Mouse (Mus musculus) cerebellum, adult 2 months (tissue): ENCODE measurements at regions not wholly inside any gene's neighbourhood (a gene's known extent, or its start where the extent isn't known, plus 50 kb on each side); places are given as distances from the start of the nearest gene placed in this dataset.

Experiments used
- DNase-seq, 2 experiments: peaks; one replicate each; pipeline ENCODE4 v3.0.0; 2021
- H3K27ac ChIP-seq: fragments of 200-500 bp; 2 replicates; pipeline ENCODE4 v1.5.1; 2012; ENCODE audit warnings: low read length, control low read depth, inconsistent platforms; ENCODE audit not compliant: insufficient read depth
- H3K27me3 ChIP-seq: fragments of 200-500 bp; 2 replicates; pipeline ENCODE4 v1.6.1; 2012; ENCODE audit warnings: inconsistent platforms, mild to moderate bottlenecking, low read length, moderate library complexity; ENCODE audit not compliant: control insufficient read depth, insufficient read depth
- H3K4me1 ChIP-seq: fragments of 200-500 bp; 2 replicates; pipeline ENCODE4 v1.6.1; 2011; ENCODE audit warnings: low read length; ENCODE audit not compliant: control insufficient read depth, insufficient read depth
- H3K4me3 ChIP-seq: fragments of 200-500 bp; replicated peaks from 2 replicates; pipeline ENCODE3; 2011; ENCODE audit warnings: mild to moderate bottlenecking, low read depth, low read length, control low read depth; ENCODE audit not compliant: insufficient read depth
- CTCF ChIP-seq: fragments of 200-500 bp; IDR thresholded peaks from 2 replicates; pipeline ENCODE4 v1.5.1; 2011; ENCODE audit warnings: low read depth, mild to moderate bottlenecking, control low read depth, low read length, moderate library complexity, borderline replicate concordance; ENCODE audit not compliant: insufficient read depth
- POLR2A ChIP-seq: fragments of 200-500 bp; IDR thresholded peaks from 2 replicates; pipeline ENCODE4 v1.6.1; 2011; ENCODE audit warnings: low read length, control low read depth, borderline replicate concordance; ENCODE audit not compliant: insufficient read depth
- WGBS: fragments of 180-500 bp; shearing (Covaris S2); methylation state at CpG from one replicate; pipeline ENCODE4 v1.1.7; 2018; 5-methylcytosine and 5-hydroxymethylcytosine counted together

- Histone ChIP-seq H3K4me1 (no peaks in the 10 kb centered on the region), H3K27me3 (no peaks in the 10 kb centered on the region), H3K4me3 (no peak overlapping the region), H3K27ac (no peak overlapping the region)
- no peak for DNase-seq
- WGBS, result 81% methylated on average over 7 of the region's 7 CpGs
- TF ChIP-seq POLR2A (no peak), CTCF (no peak)
These were observed 54.8 kb downstream of the Gm19935 start for GRCm38 (mm10) chr8:90762390-90762789.

- DNase-seq, result no peak
- no peak for TF ChIP-seq POLR2A
- TF ChIP-seq CTCF, result no peak
- Histone ChIP-seq H3K27me3 (no peaks in the 10 kb centered on the region), H3K4me3 (no peak overlapping the region), H3K4me1 (no peaks in the 10 kb centered on the region), H3K27ac (no peak overlapping the region)
- 83% methylated on average over 5 of the region's 5 CpGs for WGBS
These were observed 55.2 kb downstream of the Gm19935 start for GRCm38 (mm10) chr8:90761947-90762346.

- TF ChIP-seq POLR2A (no peak), CTCF (no peak)
- H3K4me3 ChIP-seq, result no peak overlapping the region
- no peaks in the 10 kb centered on the region for H3K27me3 ChIP-seq
- DNase-seq, result no peak
- H3K4me1 ChIP-seq, result no peaks in the 10 kb centered on the region
- H3K27ac ChIP-seq, result no peak overlapping the region
- 62% methylated on average over 4 of the region's 4 CpGs for WGBS
These were observed 55.7 kb downstream of the Gm19935 start for GRCm38 (mm10) chr8:90761446-90761845.

- 28% methylated on average over 9 of the region's 9 CpGs for WGBS
- H3K4me1 ChIP-seq, result no peaks in the 10 kb centered on the region
- no peak for DNase-seq
- TF ChIP-seq POLR2A (no peak), CTCF (no peak)
- no peak overlapping the region for H3K4me3 ChIP-seq
- H3K27me3 ChIP-seq, result no peaks in the 10 kb centered on the region
- no peak overlapping the region for H3K27ac ChIP-seq
These were observed 57.7 kb downstream of the Gm19935 start for GRCm38 (mm10) chr8:90759531-90759930.

- Histone ChIP-seq H3K4me1 (no peaks in the 10 kb centered on the region), H3K4me3 (no peak overlapping the region), H3K27ac (no peak overlapping the region), H3K27me3 (no peaks in the 10 kb centered on the region)
- WGBS, result 46% methylated on average over 4 of the region's 4 CpGs
- no peak for DNase-seq
- TF ChIP-seq POLR2A (no peak), CTCF (no peak)
These were observed 62.2 kb downstream of the Gm19935 start for GRCm38 (mm10) chr8:90755020-90755419.

- H3K4me3 ChIP-seq, result no peak overlapping the region
- no peak for DNase-seq
These were observed 73.6 kb downstream of the Gm19935 start for GRCm38 (mm10) chr8:90743546-90743945.

GRCm38 (mm10) chr8:90740963-90741733 lies 76.0 kb downstream of the Gm19935 start:
- H3K27ac ChIP-seq, result no peak overlapping the region
- H3K4me3 ChIP-seq, result no peak overlapping the region
- no peak for DNase-seq
- no peaks in the 10 kb centered on the region for H3K27me3 ChIP-seq
- TF ChIP-seq POLR2A (no peak), CTCF (no peak)
- WGBS, result 39% methylated on average over 9 of the region's 9 CpGs
- H3K4me1 ChIP-seq, result no peaks in the 10 kb centered on the region

More at GRCm38 (mm10) chr8:90743546-90743945, 73.6 kb downstream of the Gm19935 start:
- TF ChIP-seq POLR2A (no peak), CTCF (no peak)
- H3K27me3 ChIP-seq, result no peaks in the 10 kb centered on the region
- WGBS, result 87% methylated on average over 2 of the region's 2 CpGs
- H3K4me1 ChIP-seq, result no peaks in the 10 kb centered on the region
- no peak overlapping the region for H3K27ac ChIP-seq

GRCm38 (mm10) chr8:90740302-90740962 lies 76.8 kb downstream of the Gm19935 start:
- TF ChIP-seq CTCF, result no peak
- TF ChIP-seq POLR2A, result no peak
- 27% methylated on average over 2 of the region's 2 CpGs for WGBS

More at GRCm38 (mm10) chr8:90740302-90740962, 76.8 kb downstream of the Gm19935 start:
- Histone ChIP-seq H3K4me3 (no peak overlapping the region), H3K27ac (no peak overlapping the region), H3K27me3 (no peaks in the 10 kb centered on the region), H3K4me1 (no peaks in the 10 kb centered on the region)
- DNase-seq, result no peak
